Mouse (Mus musculus) thymus, adult 2 months (tissue): Measurements from ENCODE around the gene Olfr1383. TPM values are rescaled to one million over a fixed set of nuclear protein-coding genes. Genes with fewer than 3 reads are reported as not detected.
"Not testable (repeated sequence)": the region's sequence is repeated elsewhere in the genome, so short reads cannot be mapped to it uniquely, and the experiment has no call there.

Source experiments
- DNase-seq: peaks from one replicate; pipeline ENCODE4 v3.0.0; 2021
- H3K27ac ChIP-seq: fragments of 200-500 bp; 2 replicates; pipeline ENCODE4 v1.5.1; 2012; ENCODE audit warnings: low read length, control low read depth; ENCODE audit not compliant: control insufficient read depth, insufficient read depth
- H3K27me3 ChIP-seq: fragments of 200-500 bp; 2 replicates; pipeline ENCODE4 v1.6.1; 2012; ENCODE audit warnings: mild to moderate bottlenecking, low read length, moderate library complexity, mixed read lengths; ENCODE audit not compliant: control insufficient read depth, insufficient read depth
- H3K36me3 ChIP-seq: fragments of 200-500 bp; 2 replicates; pipeline ENCODE4 v1.6.1; 2012; ENCODE audit warnings: mild to moderate bottlenecking, low read length, moderate library complexity; ENCODE audit not compliant: control insufficient read depth, insufficient read depth
- H3K4me1 ChIP-seq: fragments of 200-500 bp; replicated peaks from 2 replicates; pipeline ENCODE4 v1.6.1; 2012; ENCODE audit warnings: low read length; ENCODE audit not compliant: control insufficient read depth, insufficient read depth
- H3K4me3 ChIP-seq: fragments of 200-500 bp; 2 replicates; pipeline ENCODE4 v1.5.1; 2012; ENCODE audit warnings: mild to moderate bottlenecking, low read length, control low read depth, moderate library complexity; ENCODE audit not compliant: control insufficient read depth, insufficient read depth
- WGBS: fragments of 180-500 bp; shearing (Covaris S2); methylation state at CpG from one replicate; pipeline ENCODE4 v1.1.7; 2018; 5-methylcytosine and 5-hydroxymethylcytosine counted together
- polyA plus RNA-seq: library from polyadenylated mRNA; depleted of rRNA; stranded (reverse); fragments of >200 nt; gene quantifications from 2 replicates; pipeline ENCODE4 v1.2.3, GENCODE M21; 2012; rRNA removed

The Olfr1383 gene
- polyA plus RNA-seq, 1 experiment: not detected

- H3K27me3 ChIP-seq, DNase-seq, H3K4me3 ChIP-seq, H3K36me3 ChIP-seq, H3K4me1 ChIP-seq, H3K27ac ChIP-seq: not testable (repeated sequence)
- WGBS: 45% methylated on average over 2 of the region's 2 CpGs
Measured at GRCm38 (mm10) chr11:49575054-49575453, 55.6 kb downstream of the Olfr1383 start.

Other genes with a start within 250 kb of the Olfr1383 start
- 0.40 and 0.41 TPM in 2 replicates for gene Olfr1393, start 241.3 kb upstream of the Olfr1383 start, polyA plus RNA-seq
- gene Olfr1392, start 234.4 kb upstream of the Olfr1383 start, polyA plus RNA-seq: 0.13 and 0.15 TPM in 2 replicates
- not detected in 2 replicates for gene Olfr10, start 214.9 kb upstream of the Olfr1383 start, polyA plus RNA-seq
- not detected in 2 replicates for gene Olfr1391, start 196.9 kb upstream of the Olfr1383 start, polyA plus RNA-seq
- gene Olfr1390, start 184.5 kb upstream of the Olfr1383 start, polyA plus RNA-seq: not detected in 2 replicates
- gene Olfr1389, start 96.6 kb upstream of the Olfr1383 start, polyA plus RNA-seq: not detected in 2 replicates
- 0.14 and 0.22 TPM in 2 replicates for gene Olfr1388, start 83.0 kb upstream of the Olfr1383 start, polyA plus RNA-seq
- not detected in 2 replicates for gene Olfr1387, start 64.3 kb upstream of the Olfr1383 start, polyA plus RNA-seq
- gene Olfr1386, start 54.6 kb upstream of the Olfr1383 start, polyA plus RNA-seq: not detected in 2 replicates
- not detected in 2 replicates for gene Olfr1385, start 30.6 kb upstream of the Olfr1383 start, polyA plus RNA-seq
- gene Olfr1384, start 12.9 kb upstream of the Olfr1383 start, polyA plus RNA-seq: not detected in 2 replicates
- not detected in 2 replicates for gene Olfr1382, start 8.6 kb downstream of the Olfr1383 start, polyA plus RNA-seq
- not detected in 2 replicates for gene Olfr1381, start 23.8 kb downstream of the Olfr1383 start, polyA plus RNA-seq
- gene Olfr1380, start 37.2 kb downstream of the Olfr1383 start, polyA plus RNA-seq: not detected in 2 replicates
- 1.2 and 1.4 TPM in 2 replicates for gene Flt4, start 89.6 kb downstream of the Olfr1383 start, polyA plus RNA-seq
- 3.0 and 7.8 TPM in 2 replicates for gene Scgb3a1, start 144.0 kb downstream of the Olfr1383 start, polyA plus RNA-seq
- gene Cnot6, start 193.1 kb downstream of the Olfr1383 start, polyA plus RNA-seq: 40.3 and 44.2 TPM in 2 replicates